Mouse (Mus musculus) CD4-positive, CD25-positive, alpha-beta regulatory T cell (primary cell): ENCODE data around the gene Sigmar1. TPM values are rescaled to one million over a fixed set of nuclear protein-coding genes. Genes with fewer than 3 reads are reported as not detected.

Experiments
- polyA plus RNA-seq: library from polyadenylated mRNA; unstranded; fragments of 100-300 nt; shearing (Covaris generic); gene quantifications from one replicate; pipeline ENCODE4 v1.2.1, GENCODE M21; 2017

Sigmar1 gene
- polyA plus RNA-seq = 44.7 TPM

GRCm38 (mm10) chr4:41755338-41756305 lies at the start of gene Sigmar1:
Gene Sigmar1, minus strand, starts transcription at chr4:41756157.

GRCm38 (mm10) chr4:41774002-41774401 lies 18.0 kb upstream of the Sigmar1 start, which contains the start of gene Ccl27a:
Gene Ccl27a, minus strand, starts transcription at chr4:41774247.

GRCm38 (mm10) chr4:41754797-41755337 lies 1.1 kb downstream of the Sigmar1 start, which contains the start of gene Galt:
Gene Galt, plus strand, starts transcription at chr4:41755228.

GRCm38 (mm10) chr4:41731052-41731765 lies 24.7 kb downstream of the Sigmar1 start, which contains the start of gene Arid3c:
Gene Arid3c, minus strand, starts transcription at chr4:41731142.

GRCm38 (mm10) chr4:41722918-41723351 lies 33.0 kb downstream of the Sigmar1 start, which contains the start of gene Dctn3:
Gene Dctn3, minus strand, starts transcription at chr4:41723170.

GRCm38 (mm10) chr4:41713197-41714067 lies 42.5 kb downstream of the Sigmar1 start, which contains the start of gene Rpp25l:
Gene Rpp25l, minus strand, starts transcription at chr4:41713534.

GRCm38 (mm10) chr4:41699783-41700182 lies 56.2 kb downstream of the Sigmar1 start, which contains the start of gene Il11ra1:
Gene Il11ra1, plus strand, starts transcription at chr4:41699989.

GRCm38 (mm10) chr4:41696930-41697841 lies 58.8 kb downstream of the Sigmar1 start, which contains the start of gene Cntfr:
Gene Cntfr, minus strand, starts transcription at chr4:41697089.

Other genes starting within 250 kb of the Sigmar1 start
- not detected for gene 1110017D15Rik, start 238.8 kb downstream of the Sigmar1 start, polyA plus RNA-seq
- 2.9 TPM for gene Fam219a, start 186.6 kb downstream of the Sigmar1 start, polyA plus RNA-seq
- not detected for gene Dnaic1, start 186.4 kb downstream of the Sigmar1 start, polyA plus RNA-seq
- not detected for gene Enho, start 115.8 kb downstream of the Sigmar1 start, polyA plus RNA-seq
- not detected for gene Cntfr, start 59.1 kb downstream of the Sigmar1 start, polyA plus RNA-seq
- gene Il11ra1, start 56.2 kb downstream of the Sigmar1 start, polyA plus RNA-seq = 7.8 TPM
- 40.9 TPM for gene Rpp25l, start 42.6 kb downstream of the Sigmar1 start, polyA plus RNA-seq
- 119 TPM for gene Dctn3, start 33.0 kb downstream of the Sigmar1 start, polyA plus RNA-seq
- gene Arid3c, start 25.0 kb downstream of the Sigmar1 start, polyA plus RNA-seq = not detected
- 70.0 TPM for gene Galt, start 929 bp downstream of the Sigmar1 start, polyA plus RNA-seq
- gene Ccl27a, start 18.1 kb upstream of the Sigmar1 start, polyA plus RNA-seq = 6.1 TPM
- gene Gm21541, start 147.5 kb upstream of the Sigmar1 start, polyA plus RNA-seq = not detected
- gene Gm20878, start 185.4 kb upstream of the Sigmar1 start, polyA plus RNA-seq = 0.78 TPM
- gene Fam205a4, start 209.9 kb upstream of the Sigmar1 start, polyA plus RNA-seq = 0.10 TPM